Mouse (Mus musculus) fat pad, adult 2 months (tissue): Measurements from ENCODE around the gene Esrra.

Experiments used
- DNase-seq: peaks from one replicate; pipeline ENCODE4 v3.0.0-alpha.2; 2011; ENCODE audit warnings: low read depth, low spot score; ENCODE audit errors: extremely low read depth

The Esrra gene

DNA sequence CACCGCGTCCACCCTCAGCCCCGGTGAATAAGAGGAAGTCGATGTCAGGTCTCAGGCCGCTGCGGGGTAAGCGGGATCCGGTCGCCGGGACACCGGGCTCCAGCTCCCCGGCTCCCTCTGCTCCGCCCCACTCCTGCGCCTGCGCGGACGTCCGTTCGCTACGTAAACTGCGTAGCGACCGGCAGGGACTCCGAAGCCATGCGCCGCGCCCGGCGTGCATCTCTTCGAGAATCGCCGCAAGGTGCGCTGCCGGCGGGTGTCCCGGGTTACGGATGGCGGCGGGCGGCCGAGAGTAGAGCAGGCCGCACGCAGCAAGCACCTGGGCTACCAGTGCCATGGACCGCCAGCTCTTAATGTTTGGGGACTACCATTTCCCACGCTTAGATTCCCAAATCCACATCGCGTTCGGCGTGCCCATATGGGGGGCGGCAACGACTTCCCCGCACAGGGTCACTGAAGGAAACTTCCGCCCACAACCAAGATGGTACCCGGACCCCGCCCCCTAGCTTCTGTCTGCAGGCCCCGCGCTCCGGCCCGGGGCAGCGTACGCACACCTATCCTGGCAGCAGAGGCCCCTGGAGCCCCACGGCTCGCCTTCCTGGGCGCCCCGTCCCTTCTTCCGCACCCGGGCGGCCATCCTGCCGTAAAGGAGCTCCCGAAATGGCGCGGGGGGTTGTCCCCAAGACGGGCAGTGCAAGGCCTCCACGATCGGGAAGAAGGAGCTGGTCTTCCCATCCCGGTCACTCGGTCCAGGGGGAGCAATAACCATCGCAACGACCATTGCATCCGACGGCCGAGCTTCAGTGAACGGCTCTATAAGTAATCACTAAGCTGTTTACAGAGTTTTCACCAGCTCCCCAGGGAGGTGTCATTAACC, 20.0 kb upstream of the Esrra start, which contains the start of gene Bad:
TSS of gene Bad (plus strand) at position 490 of the 877 bp plus-strand sequence.
- no peak for DNase-seq

DNA sequence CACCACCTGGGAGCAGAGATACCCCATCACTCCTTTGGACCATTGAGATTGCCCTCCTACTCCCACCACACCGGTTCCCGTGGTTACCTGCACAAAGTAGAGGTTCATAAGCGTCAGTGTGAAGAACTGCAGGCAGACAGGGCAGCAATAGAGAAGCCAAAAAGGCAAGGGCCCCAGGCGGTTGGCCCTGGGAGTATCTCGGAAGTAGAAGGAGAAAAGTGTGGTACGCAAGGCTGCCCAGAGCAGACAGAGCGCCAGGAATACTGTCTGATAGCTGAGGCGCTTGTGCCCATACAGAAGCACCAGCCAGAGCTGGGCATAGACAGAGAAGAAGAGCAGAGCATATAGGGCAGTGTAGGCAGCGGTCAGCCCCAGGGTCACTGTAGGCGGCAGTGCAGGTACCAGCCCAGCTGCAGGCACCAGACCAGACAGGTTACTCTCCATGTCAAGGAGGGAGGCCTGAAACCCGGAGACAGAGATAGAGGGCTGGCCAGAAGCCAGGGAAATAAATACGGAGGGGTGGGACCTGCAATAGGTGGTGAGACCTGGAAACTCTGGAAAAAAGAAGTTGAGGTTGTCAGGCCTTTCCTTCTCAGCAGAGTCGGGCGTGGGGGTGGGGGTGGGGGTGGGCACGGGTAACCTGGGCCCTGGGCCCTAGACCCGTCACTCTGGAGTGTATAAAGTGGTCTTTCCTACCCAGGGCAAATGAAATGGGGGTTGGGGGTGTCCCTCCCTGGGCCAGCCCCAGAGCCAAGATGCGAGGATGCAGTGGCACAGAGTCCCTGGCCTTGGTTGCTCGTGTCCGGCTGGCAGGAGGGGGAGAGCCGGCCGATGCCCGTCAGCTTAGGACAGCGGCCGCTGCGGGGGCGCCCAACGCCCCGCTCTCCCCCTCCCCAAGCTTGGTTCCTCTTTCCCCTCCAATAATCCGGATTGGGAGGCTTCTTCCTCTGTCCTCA, 19.1 kb upstream of the Esrra start:
- no peak for DNase-seq

DNA sequence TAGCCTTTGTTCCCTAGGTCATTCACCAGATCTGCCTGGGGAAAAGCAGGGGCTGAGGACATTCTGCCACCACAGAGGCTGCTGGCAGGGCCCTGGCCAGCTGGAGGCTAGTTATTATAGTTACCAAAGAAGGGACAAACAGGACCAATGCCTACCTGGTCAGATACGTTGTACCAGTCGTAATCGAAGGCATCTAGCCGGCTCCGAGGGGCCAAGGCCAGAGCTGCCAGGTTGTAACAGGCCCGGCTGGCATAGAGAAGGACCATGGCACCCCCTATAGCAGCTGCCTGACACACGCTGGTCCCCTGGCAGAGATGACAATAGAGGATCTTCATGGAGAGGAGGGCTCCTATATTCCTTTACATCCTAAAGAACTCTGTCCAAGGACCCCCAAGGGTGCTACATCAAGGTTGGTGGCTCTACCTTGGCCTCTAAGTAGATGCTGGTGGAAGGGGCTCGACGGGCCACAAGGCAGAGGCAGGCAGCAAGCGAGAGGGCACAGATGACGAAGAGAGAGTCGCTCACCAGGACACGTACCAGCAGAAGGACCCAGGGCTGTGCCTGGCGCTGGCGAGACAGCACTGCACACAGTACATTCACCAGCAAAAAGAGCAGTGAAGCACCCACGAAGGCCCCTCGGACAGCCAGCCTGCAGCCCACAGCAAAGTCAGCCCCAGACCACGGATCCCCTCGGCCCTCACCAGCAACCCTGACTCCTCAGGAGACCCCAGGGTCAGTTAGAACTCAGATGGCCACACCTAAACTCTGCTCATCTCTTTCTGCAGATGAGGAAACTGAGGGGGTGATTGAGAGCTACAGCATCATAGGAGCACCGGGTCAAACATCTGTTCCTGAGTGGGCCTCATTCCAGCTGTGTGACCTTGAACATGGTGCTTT, 17.7 kb upstream of the Esrra start:
- no peak for DNase-seq

DNA sequence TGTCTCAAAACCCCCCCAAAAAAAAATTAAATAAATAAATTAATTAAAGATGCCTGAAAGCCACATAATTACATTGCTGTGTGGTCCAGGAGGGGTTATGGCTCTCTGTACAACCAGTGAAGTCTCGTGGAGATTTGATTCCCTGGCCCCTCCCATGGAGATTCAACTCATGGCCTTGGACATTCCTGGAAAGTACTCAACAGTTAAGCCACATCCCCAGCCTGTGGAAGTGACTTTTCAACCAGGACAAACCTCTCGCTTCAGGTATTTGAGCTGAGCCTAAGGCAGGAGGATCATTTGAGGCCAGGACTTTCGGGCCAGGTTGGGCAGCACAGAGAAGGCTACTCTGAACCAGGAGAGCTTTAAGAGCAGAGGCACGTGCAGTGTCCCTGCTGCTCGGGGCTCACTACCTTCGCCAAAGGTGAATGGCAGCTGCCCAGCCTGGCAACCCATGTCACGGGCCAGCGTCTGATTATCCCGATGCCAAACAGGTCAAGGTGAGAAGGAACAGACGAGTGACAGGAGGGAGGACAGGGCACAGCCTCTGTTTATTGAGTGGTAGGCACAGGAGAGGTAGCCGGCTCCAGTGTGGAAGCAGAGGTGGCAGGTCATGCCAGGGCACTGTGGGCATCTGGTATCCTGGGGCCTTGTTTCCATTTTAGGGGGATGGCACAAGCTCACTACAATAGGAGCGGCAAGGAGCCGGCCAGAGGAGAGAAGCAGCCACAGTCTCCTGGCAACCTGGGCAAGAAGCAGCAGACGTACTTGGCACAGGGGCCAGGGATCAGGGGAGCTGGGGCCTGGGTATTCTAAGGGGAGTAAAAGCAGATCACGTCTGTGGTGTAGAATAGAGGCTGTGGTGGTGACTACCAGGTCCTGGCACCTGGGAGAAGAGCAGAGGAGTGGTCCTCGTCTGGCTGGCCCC, 16.2 kb upstream of the Esrra start:
- no peak for DNase-seq

DNA sequence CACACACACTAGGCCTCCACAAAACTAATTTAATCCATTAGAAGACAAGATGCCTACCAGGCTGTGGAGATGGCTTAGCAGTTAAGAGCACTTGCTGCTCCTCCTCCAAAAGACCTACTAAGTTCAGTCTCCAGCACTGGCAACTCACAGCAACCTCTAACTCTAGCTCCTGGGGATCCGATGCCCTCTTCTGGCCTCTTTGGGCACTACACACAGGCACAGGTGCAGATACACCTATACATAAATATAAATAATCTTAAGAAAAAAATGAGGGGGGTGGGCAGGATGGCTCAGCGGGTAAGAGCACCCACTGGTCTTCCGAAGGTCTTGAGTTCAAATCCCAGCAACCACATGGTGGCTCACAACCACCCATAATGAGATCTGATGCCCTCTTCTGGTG, 14.7 kb upstream of the Esrra start:
- DNase-seq = no peak

DNA sequence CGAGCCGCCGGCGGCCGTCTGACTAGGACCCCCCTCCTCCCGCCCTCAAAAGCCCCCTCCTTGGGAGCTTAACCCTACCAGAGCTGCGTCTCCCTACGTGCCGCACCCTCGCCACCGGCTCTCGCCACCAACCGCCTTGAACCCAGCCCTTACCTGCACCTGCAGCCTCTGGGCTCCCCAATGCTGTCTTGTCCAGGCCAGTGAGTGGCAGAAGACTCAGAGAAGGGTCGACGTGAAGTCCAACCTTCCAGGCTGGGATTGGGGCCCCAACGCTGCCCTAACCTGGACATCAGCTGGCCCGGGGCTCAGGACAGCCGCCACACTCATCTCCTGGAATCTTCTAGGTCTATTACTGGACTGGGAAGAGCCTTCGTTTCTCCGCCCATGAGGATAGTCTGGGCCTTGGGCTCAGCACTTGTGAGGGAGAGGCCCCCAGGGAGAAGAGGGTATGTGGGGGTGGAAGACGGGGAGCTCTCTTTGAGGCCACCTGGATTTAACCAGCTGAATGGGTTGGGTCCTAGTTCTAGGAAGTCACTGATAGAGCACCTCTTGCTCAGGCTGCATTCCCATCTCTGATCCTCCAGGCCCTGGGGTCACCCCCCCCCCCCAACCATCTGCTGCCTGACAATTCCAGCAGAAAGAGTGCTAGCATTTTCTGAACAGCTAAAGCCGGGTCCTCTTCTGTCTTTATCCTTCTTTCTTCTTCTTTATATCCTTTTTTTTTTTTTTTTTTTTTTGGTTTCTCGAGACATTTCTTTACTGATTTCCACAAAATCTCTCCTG, 12.8 kb upstream of the Esrra start, which contains the start of gene Kcnk4:
TSS of gene Kcnk4 (minus strand) at position 321 of the 783 bp plus-strand sequence.
- no peak for DNase-seq

DNA sequence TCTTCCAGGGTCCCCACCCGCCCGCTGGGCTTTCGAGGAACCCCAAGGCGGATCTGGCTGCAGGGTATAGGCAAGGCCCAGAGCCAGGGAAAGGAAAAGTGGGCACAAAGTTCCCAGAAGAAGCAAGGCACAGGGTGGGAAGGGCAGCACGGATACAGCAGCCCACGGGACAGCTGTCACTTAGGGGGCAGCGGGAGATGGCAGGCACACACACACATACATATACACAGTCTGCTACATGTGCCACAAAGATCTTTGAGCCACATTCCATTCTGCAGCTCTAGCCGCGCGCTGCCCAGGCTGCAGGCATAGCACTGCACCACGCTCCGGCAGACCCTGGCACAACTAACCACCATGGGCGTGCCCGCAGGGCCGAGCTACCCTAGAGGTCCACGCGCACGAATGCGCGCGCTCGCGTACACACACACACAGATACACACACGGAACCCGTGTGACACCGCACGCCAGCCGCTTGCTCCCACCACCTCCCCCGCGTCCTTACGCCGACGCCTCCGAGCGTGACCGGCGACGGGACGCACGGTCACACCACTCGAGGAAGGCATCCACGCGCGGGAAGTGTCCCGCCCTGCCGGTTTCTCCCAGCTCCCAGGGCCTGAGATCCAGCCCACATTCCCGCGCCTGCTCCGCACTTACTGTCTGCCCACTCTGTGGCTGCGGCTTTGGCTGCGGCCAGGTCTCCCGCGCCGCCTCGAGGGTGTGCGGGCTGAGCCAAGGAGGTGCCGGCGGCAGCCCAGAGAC, 12.0 kb upstream of the Esrra start:
- no peak for DNase-seq

DNA sequence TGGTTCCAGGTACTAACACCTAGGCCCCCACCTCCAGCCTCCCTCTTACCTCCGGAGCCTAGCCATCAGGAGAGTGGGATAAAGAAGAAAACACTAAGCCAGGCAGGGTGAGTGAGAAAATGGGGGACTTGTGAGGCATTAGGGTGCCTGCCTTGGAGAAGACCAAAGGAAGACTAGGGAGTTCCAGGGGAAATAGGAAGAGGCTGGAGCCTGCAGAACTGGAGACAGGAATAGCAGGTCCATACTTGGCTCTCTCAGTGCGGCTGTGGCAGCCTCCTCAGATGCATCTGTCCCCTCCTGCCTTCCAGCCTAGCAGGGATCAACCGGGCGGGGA, 11.5 kb upstream of the Esrra start:
- DNase-seq = no peak

DNA sequence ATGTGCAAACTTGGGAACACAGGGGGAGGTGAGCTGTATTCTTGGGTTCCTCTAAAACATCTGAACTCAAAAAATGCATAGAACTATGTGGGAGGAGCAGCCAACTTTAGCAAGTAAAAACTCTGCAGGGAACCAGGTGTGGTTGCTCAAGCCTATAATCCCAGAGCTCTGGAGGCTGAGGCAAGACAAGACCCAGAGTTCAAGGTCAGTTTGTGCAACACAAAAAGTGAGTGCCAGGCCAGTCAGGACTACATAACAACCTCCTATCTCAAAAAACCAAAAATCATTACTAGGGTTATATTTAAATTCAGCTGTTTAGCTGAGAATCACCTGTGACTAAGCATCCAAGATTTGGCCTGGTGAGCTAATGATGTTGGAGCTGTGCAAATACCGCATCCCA, 10.4 kb upstream of the Esrra start:
- DNase-seq = no peak

DNA sequence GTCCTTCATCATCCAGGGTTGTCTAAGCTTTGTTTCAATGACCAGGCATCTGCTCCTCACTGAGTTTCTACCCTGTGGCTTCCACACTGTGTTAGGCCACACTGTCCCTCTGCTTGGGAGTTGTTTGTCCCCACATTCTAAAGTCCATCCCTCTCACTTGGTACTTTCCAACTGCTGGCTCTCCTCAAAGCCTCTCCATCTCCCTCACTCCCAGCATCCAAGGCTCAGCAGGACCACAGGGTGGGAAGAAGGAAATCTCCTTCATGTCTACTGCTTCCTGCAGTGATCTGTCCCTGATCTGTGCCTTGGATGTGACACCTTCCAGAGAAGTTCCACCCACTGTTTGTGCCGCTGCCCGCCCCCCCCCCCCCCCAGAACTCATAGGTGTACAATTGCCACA, 9.4 kb upstream of the Esrra start:
- no peak for DNase-seq

DNA sequence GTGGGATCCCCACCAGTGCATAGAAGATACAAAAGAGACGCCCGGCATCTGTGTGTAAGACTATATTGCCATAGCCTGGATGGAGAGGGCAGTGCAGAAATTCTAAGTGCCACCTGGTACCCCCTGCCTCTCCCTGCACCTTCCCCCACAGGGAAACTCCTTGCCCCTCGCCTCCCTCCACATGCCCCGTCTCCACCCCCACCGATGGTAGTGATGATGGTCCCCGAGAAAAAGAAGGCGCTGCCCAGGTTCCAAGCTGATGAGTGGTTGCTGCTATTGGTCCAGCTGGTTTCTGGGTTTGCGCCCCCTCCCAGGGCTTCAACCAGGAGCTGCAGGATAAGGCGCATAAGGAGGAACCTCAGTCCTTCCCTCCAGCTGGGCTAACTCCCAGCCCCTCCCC, 6.5 kb upstream of the Esrra start:
- no peak for DNase-seq

DNA sequence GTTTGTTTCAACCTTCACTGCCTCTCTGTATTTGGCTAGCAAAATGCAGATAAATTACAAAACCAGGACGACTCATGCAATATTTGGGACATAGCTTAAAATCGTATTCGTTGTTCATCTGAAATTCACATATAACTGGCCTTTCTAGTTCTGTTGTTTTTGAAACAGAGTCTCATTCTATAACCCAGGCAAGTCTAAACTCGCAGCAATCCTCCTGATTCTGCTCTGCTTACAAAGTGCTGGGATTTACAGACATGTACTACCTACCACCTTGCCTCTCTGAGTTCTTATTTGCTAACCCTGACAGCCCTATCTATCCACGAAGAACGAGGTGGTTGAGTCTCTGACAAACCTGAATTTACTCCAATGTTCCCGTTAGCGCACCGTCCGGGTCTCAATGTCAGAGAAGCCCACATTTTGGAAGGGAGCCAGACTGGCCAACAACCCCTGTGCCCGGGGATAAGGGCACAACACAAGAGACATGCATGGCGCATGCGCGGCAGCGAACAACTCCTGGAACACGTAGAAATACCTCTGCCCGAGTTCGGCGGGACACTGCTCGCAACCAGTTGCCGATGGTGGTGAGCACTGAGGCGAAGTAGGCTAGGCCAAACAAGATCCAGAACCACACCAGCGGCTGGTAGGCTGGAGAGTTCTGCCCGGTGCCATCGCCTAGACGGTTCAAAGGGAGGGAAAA, 5.1 kb upstream of the Esrra start:
- DNase-seq = peak; percentile 83

DNA sequence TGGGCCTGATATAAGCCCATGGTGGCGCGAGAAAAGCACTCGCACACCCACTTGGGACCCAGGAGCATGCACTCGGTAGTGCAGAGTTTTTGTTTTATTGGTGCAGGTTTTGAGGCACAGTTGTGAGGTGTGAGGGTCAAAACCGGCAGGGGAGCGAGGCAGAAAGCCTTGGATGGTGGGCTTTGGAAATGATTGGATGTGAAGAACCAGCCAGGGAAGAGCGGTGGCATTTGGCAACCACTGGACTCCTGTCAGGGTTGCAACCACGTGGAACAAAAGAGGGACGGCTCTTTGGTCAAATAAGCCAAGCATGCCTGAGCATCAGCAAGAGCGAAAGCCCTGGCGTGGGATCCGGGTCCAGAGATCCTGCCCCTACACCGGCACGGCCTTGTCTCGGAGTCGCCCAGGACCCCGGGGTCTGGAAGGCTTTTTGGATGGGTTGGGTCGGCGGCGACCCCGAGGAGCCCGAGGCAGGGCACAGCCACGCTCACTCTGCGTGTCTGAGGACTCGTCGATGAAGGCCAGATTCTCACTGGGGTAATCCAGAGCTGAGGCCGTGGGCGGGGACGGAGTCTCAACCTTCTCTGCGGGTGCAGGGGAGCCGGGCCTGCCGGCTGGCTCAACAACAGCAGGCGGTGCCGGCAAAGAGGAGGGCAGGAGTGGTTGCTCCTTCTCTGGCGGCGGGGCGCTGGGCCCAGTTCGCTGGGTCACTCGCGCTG, 4.2 kb upstream of the Esrra start:
- DNase-seq = no peak

DNA sequence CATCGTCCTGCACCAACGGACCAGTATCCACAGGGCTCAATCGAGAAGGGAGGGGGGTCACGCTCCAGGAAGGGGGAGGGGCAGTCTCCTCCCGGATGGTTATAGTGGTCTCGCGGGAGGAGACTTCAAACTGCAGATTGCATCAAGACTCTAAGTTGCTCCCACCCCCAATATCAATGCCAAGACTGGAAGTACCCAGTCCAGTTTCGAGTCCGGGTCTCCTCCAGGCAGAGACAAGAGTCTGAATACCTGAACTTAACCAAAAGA, 3.6 kb upstream of the Esrra start, which contains the start of gene Catsperz:
TSS of gene Catsperz (minus strand) at position 74 of the 267 bp plus-strand sequence.
- DNase-seq = no peak

DNA sequence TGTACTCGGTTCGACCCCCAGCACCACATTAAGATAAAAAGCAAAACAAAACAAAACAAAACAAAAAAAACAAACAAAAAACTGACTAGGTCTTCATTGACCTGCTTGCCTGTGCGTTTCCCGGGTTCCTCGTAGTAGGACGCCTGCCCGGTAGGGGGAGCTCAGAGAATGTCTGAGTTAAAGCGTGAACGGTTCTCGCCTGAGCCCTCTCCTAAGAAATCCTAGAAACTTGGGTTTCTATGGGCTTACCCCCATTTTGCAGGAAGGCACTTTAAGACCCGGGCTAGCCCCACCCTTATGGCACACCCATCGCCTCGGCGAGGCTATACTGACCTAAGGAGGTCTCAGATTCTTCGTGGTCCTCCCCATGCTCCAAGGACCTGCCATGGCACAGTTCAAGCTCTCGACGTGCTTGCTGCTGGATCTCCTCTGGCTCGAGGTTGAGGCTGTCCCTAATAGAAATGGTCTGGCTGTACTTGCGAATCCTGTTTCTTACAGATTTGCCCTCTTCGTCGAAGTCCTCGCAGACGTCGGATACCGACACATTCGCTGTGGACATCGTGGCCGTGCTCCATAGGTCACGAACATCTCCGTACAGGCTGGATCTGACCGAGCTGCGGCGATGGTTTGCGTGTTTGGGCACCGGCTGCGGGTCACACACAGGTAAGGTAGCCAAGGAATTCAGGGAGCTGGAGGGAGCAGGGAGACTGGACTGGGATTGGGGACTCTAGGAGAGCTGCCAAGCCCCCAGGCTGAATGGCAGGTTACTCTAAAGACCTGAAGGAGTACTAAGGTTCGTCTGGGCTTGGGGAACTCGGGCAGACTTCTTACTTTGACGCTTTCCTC, 3.1 kb upstream of the Esrra start:
- no peak for DNase-seq
